Mouse (Mus musculus): ENCODE measurements at regions not wholly inside any gene's neighbourhood (a gene's known extent, or its start where the extent isn't known, plus 50 kb on each side); places are given as distances from the start of the nearest gene placed in this dataset.
A peak's percentile ranks its signal among the peaks of the same experiment; 100 is the strongest.

DNA sequence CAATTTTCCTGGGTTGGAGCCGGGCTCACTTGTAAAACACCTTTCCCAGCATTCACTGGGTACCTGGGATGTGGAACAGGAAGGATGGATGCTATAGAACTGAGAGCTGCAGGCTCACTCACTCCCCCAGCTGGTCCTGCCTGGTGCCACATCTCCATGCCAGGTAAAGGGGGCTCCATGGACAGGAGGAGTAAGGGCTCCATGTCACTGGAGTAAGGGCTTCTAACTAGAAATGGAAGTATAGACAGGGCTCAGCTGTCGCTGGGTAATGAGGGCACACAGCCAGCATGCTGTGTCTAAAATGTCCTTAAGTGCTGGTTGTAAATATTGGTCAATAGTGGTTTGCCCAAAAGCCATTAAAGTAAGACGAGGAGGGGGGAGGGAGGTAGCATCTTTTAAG, 99.4 kb upstream of the Gpr12 start:
- DNase-seq (ENCODE audit: low read depth), result no peak

DNA sequence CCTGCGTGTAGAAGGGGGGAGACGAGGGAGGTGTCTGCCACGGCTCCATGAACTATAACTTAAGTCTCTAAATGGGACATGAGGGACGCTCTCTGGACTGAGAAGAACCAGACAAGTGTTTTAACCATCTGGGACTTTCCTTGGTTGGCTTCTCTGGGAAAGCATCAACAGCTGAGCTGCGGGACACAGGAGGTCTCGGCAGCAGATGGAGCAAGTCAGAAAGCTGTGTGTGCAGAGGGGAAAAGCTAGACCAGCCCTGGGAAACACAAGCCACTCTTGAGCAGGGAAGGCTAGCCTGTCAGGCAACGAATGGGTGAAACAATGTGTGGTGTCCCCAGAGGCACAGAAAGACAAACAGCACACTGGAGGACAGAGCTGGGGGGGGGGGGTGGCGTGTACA, 98.5 kb upstream of the Gpr12 start:
- no peak for DNase-seq (ENCODE audit: low read depth)

DNA sequence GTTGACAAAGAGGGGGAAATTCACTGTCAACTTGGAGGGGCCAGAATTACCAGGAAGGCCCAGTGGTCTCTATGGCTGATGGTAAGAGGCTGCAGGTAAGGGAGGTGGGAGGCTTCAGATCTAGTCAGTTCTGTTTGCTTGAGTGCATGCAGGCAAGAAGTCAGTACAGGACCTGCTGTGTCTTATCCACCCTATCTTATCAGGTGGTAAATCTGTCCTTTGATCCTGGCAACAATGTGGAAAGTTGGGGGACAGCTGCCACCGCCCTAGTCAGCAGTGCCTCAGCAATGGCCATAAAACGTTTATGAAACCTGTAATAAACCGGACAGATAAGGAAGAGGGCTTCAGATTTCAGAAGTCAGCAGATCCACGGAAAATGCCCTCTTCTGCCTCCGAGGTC, 97.9 kb upstream of the Gpr12 start:
- DNase-seq (ENCODE audit: low read depth), result no peak

DNA sequence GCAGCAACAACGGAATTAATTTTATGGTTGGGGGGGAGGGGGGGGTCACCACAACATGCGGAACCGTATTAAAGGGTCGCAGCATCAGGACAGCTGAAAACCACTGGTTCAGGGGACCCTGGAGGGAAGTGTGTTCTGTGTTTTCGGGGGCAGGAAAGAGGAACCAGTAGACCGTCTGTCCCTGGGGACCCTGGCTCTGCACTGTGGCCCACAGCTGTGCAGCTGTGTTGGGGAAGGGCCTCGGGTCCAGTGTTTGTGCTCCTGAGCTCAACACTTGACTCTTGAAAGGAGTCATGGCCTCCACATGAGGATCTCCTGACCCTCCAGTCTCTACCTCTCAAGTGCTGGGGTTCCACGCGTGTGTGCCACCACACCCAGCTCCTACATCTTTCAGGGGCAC, 96.5 kb upstream of the Gpr12 start:
- DNase-seq (ENCODE audit: low read depth), result no peak

DNA sequence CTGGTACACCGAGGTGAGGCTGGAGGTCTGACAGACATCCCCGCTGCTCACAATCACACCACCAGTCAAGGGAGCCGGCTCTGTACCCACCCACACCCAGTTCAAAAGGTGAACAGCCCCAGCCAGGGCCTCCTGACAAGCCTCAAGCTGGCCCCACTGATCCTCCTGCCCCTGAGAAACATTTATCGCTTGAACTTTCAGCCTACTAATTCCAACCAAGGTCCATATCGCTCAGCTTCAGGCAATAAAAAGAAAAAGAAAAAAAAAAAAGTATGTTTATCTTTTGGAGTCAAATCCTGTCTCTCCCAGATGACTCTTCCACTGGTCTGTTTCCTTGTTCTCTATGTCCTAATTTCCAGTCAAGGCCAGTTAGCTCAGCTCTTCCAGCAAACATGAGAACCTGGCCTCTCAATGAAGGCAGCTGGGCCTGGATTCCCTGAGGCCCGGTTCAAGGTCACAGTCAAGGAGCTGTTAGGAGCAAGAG, 94.2 kb upstream of the Gpr12 start:
- DNase-seq (ENCODE audit: low read depth), result no peak

DNA sequence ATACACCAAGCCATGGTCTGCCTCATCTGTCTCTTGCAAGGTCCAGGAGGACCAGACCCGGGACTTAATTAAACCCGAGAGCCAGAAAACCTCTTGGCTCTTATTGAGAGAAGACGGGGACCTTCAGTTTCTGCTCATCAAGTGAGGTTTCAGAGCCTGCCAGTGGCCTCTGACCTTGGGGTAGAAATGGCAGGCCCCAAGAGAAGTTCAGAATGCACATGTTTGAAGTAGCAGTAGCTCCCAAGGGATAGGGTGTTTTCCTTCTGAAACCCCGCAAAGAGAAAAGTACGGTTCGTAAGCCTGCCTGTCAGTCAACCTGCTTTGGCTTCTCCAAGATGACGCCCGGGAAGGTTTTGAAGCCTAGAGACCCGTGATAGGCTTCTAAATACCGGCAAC, 93.7 kb upstream of the Gpr12 start:
- DNase-seq (ENCODE audit: low read depth), result no peak

DNA sequence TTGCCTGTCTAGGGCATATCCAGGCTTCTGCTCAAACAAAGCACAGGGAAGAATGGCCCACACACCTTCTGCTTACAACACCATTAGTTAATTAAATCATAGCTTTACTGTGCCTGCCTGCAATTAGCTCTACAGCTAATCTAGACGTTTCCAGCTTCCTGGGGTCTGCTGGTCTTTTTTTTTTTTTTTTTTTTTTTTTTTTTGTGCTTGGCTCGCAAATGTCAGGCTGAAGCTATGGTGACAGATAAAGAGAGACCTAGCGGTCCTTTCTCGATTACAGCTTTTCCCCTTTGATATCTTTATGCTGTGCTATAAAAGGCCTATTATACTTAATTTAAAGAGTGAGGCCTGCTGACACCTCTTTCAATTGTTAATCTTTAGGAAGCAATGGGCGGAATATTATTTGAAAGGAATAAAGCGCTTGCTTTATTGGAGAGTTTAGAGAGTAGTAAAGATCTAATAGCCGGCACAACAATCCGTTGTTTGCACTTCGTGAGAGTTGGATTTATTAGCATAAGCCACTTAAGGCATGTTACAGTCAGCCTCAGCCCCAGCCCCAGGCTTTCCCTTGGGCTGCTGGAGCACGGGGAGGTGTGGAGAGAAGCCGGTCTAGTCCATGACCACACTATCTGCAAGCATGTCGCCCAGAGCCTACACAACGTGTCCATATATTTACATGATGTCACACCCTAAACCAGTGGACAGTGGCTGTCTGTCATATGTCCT, 93.2 kb upstream of the Gpr12 start:
- DNase-seq (ENCODE audit: low read depth), result no peak

DNA sequence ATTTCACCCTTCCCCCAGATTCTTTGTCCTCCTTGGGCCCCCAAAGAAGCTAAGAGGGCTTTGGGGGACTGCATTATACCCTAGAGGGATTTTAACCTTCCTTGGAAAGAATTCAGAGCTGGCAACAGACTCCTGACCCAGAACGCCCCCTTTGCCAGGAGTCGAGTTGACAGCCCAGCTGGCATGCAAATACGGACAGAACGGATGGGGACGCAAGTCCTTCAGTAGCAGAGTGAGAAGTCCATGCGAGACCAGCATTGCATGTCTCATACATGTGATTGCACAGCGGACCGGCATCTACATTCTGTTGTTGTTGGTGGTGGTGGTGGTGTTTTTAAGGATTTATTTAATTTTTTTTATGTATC, 92.1 kb upstream of the Gpr12 start:
- no peak for DNase-seq (ENCODE audit: low read depth)

DNA sequence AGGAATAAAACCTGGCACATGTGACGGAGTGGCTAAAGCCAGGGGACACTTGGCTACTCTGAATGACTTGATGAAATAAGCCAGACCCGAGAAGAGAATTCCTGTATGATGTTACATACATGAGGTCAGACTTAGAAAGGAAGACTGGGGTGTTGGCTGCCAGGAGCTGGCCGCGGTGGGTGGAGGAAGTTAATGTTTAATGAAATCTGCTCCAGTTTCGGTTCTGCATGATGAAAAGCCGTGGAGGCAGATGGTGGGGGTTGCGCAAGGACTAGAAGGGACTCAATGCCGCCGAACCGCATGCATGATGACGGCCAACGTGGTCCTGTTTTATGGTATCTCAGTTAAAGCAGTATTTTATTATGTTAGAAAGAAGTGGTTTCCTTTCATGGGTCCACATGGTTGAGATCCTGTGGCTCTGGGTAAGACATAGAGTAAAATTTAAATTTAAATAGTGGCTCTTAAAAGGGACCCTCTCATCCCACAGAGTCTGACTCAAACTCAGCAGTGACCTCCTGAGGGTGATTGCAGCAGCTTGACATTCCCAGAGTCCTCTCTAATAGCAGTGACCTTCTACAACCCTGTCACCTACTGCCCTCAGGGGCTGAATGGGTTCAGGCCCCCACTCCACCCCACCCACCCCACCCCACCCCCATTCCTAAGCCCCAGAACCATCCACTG, 91.6 kb upstream of the Gpr12 start:
- peak; percentile 58 for DNase-seq (ENCODE audit: low read depth)

DNA sequence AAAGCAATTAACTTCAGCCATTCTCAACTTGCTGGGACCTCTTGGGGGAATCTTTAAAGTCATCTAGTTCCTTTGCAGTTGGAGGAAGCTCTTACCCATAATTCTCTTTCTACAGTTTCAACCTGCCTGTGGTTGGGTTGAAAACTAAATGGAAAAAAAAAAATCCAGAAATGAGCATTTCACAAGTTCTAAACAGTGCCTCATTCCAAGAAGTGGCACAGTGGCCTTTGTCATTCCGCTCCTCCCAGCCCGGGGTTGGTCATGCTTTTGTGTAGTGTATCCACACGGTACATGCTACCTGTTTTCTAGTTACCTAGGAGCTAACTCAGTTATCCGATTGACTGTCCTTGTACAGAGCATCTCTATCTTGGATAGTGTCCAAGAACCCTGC, 90.8 kb upstream of the Gpr12 start:
- DNase-seq (ENCODE audit: low read depth), result no peak

DNA sequence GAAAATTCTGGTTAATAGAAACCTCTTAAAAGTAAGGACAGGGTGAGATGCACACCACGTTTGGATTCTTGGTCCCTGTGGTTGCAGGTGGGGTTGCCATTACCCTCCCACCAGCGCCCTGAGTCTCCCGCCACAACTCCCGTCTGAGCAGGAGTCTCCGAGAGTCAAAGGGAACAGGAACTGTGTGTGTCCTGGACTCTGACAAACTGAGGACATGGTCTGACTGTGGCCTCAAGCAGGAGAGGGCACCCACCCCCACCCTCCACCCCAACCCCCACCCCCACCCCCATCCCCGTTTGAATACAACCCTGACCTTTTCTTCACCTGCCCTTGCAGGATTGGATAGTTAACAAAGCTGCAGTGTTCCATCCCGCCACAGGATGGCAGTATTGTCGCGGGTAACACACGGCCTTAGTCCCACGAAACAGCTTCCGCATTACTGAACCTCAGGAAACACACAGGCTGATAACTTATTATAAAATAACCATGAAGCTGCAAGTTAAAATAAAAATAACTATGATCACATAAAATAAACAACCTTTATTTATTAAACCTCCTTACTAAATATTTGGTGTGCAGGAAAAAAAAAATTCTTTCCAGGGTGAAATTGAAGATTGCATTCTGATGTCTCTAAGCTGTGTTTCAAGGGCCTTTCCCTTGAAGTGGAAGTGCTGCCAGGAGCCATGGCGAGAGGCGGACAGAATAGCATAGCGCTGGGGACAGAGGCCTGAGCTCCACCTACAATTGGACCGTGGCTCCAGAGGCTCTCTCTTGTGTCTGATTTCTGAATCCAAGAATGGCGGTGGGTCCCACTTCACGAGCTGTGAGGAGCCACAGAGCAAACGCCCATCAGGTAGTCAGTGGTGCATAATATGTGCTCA, 90.2 kb upstream of the Gpr12 start:
- DNase-seq (ENCODE audit: low read depth), result peak; percentile 77

DNA sequence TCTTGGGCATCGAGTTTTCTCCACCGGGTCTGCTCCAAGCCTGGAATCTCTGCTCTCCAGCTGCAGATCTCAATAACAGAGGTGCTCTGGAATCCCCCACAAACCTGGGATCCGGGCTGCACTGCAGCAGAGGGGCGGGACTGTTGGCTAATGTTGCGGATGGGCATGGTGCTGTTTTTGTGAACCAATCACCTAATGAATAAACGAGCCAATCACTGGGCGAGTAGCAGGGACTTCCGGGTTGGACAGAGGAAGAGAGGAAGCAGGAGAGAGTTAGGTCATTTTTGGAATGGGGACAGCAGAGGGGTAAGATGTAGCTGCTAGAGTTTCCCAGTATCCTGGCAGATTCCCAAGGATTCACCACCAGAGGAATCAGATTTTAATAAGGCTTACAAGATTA, 76.7 kb upstream of the Gpr12 start:
- DNase-seq (ENCODE audit: low read depth), result no peak

DNA sequence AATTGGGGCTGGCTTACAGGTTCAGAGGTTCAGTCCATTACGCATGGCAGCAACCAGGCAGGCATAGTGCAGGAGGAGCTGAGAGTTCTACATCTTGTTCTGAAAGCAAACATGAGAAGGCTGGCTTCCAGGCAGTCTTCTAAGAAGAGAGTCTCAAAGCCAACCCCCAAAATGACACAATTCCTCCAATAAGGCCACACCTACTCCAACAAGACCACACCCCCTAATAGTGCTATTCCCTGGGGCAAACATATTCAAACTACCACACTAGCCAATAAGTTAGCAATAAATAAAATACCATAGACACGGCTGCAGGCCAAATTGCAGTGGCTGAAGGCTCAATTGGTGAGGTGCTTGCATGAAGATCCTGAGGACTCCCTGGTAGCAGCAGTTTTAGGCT, 72.2 kb upstream of the Gpr12 start:
- DNase-seq (ENCODE audit: low read depth), result no peak

DNA sequence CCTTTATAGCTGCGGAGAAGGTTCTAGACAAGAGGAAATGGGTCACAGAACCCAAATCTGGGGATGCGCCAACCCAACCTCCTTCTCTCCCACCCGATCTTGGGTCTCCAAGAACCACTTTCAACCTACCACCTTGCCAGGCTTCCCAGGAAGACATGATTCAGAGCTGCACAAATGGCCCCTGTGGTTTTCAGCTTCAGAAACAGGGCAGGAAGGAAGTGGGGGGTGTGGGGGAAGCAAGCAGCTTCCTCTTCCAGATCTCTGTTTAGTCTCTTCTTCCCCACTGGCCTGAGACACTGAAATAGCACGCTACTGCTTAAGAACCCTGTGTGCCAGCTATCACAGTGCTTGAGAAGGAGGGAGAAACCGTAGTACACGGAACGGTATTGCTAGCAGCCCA, 70.4 kb upstream of the Gpr12 start:
- DNase-seq (ENCODE audit: low read depth), result peak; percentile 40

DNA sequence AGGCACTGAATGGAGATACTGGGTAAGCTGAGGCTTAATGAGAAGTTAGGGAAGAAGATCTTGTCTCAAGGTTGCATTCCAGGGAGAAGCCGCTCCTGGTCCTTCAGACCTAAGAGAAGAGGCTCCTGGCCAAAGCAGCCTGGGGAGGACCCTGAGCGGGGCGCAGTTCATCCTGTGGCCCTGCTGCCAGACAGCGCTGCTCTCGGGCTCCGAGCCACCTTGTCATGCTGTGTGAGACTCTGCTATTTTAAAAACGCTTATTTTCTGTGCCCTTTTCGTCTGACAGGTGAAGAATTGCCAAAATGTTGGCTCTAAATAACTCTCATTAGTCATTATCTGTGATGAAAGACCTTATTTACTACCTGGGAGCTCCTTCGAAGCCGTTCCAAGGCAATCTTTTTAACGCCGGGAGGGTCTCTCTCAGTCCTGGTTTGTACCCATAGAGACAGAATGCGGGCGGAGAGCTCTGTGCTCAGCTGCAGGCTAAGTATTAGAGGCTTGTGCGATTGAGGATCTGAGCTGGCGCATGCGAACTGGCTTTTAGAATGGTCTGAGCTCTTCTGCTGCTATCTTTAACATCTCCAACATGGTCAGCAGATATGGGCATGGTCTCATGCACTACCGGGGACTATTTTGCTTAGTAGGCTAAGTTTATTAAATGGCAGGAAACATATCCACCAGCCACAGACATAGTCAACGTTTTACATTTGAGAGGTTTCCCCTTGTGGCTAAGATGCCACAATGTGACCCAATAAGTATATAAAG, 68.8 kb upstream of the Gpr12 start:
- DNase-seq (ENCODE audit: low read depth), result no peak

DNA sequence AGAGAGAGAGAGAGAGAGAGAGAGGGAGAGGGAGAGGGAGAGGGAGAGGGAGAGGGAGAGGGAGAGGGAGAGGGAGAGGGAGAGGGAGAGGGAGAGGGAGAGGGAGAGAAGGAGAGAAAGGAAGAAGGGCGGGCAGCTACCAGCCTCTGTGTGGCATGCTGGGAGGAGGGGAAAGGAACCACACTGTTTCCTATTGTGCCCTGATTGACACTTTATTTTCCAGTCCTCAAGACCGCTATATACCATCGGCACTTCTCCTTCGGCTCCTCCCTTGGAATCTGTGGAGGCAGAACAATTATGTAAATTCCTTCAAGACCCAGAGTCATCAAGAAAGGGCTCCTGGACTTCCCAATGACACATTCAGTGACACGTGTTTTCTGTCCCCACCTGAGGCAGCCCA, 67.8 kb upstream of the Gpr12 start:
- no peak for DNase-seq (ENCODE audit: low read depth)

DNA sequence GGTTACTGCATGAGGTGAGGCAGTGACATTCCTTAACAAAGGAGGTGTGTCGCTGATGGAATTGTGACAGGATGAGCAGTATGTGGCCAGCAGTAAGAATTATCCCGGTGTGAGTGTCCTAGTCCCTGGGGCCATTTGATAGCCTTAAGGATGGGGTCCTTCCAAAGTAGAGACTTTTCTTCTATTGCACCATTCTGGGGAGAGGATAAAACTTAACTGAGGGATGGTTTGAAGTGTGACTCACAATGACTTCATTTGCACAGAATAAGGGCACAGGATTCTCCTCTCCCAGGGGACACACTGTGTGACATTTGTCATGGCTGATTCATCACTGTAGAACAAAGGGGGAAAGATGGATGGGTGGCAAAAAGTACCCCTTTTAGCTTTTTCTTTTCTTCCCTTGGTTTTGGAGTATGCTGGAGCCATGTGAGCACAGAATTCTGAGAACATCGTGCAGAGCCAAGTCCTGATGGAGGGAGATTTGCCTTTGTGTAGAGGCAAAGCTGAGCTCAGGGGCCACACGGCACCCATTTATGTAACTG, 63.6 kb upstream of the Gpr12 start:
- DNase-seq (ENCODE audit: low read depth), result no peak

DNA sequence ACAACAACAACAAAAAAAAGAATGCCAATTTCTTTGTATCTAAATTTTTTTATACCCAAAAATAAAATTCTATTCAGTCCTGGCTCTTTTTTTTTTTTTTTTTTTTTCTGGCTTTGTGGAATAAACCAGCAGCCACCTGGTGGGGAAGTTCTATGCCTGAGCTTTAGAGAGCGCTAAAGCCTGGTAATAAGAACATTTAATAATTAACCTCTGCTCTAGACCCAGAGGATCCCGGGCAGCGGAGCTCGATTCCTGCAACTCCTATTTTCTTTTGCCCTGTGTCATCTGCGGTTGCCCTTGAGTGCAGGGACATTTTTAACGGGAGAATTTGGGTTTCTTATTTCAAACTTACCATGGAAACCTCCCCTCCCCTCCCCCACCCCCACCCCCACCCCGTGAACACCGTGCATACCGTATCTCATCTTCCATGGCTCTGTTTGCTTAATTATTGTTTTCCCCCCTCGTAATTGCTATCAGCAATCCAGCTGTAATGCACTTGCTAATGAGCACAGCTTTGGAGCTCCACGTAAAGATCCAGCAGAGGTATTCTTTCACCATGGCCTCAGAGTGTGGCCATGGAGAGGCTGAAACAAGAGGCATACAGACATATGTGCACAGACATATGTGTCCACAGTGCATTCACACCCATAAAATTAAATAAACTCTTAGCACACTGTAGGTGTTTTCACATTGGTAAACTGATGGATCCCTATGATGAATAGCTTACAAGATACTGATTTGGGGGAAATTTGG, 62.8 kb upstream of the Gpr12 start:
- DNase-seq (ENCODE audit: low read depth), result no peak

DNA sequence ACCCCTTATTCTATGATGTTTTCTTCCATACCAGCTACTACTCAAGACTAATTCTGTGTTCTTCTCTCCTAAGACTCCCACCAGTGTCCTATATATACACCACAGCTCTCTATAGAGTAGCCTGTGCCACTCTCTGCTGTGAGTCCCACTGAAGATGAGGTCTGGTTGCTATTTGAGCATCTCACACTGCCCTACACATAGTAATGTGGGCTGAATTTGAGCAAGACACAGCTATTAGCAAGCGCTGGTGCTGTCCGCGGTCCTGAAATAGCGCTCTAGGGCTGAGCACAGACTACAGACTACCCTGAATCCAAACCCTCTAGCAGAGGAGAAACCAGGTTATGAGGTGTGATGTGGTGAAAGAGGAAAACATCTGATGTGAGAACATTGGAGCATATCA, 59.5 kb upstream of the Gpr12 start:
- DNase-seq (ENCODE audit: low read depth), result peak; percentile 61

DNA sequence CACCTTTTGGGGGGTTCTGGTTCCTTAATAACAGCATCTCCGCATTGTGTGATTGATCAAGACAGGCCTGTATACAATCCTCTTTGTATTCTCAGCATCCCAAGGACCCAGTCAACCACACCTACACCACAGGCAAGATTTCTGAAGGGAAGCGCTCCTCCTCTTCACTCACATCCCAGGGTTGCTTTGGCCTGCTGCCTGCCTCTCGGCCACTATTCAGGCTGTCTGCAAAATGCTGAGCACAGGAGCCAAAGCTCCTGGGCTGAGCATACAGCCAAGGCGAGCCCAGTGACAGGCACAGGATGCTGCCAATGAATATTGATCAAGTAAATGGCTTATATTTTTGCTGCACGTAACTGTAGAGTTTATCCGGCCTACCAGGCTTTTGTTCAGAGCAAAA, 56.9 kb upstream of the Gpr12 start:
- DNase-seq (ENCODE audit: low read depth), result no peak

DNA sequence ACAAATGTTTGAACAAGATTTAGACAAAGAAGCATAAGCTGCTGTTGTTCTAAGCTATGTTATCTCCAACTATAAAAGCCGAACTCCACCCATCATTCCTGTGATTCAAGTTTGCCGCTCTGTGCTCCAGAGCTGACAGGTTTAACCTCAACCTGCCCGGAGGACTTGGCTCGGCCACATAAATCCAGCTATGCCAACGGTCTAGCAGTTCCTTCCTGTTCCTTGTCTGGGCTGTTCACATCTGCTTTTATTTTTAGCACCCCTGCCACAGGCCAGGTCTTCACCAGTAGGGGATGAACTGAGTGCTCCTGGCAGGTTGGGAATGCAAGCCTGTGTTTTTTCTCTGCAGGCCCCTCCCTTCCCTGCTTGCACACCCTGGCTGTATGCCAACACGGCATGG, 51.8 kb upstream of the Gpr12 start:
- no peak for DNase-seq (ENCODE audit: low read depth)

All from c-Kit-positive CD71-negative TER-119-negative erythroid progenitor cells, embryonic 14.5 days (primary cell).